Mouse (Mus musculus): ENCODE results near the gene Paf1. TPM values are rescaled to one million over a fixed set of nuclear protein-coding genes. Genes with fewer than 3 reads are reported as not detected.
A peak's percentile ranks its signal among the peaks of the same experiment; 100 is the strongest.

The Paf1 gene
- polyA plus RNA-seq, 1 experiment, result 124 TPM

- 96% methylated on average over 3 of the region's 3 CpGs for WGBS
- H3K27me3 ChIP-seq (ENCODE audit: control insufficient read depth, insufficient read depth, low read length), result no peaks in the 10 kb centered on the region
- no peak for TF ChIP-seq POLR2A (IDR thresholded peaks at IDR 0.05; ENCODE audit: borderline replicate concordance, insufficient read depth, low read length)
- H3K4me3 ChIP-seq (replicated peaks; ENCODE audit: insufficient read depth, low read depth, low read length), result no peak overlapping the region
- no peak overlapping the region for H3K27ac ChIP-seq (ENCODE audit: insufficient read depth, low read length)
- H3K4me1 ChIP-seq (ENCODE audit: control insufficient read depth, insufficient read depth, low read length), result no peaks in the 10 kb centered on the region
- DNase-seq, result no peak
Observed at GRCm38 (mm10) chr7:28390331-28390730, 2.4 kb upstream of the Paf1 start.

GRCm38 (mm10) chr7:28393272-28393951, 661 bp downstream of the Paf1 start:
- Histone ChIP-seq H3K4me1 (ENCODE audit: control insufficient read depth, insufficient read depth, low read length) (no peaks in the 10 kb centered on the region), H3K27ac (ENCODE audit: insufficient read depth, low read length) (peak overlapping the region; percentile 24), H3K27me3 (ENCODE audit: control insufficient read depth, insufficient read depth, low read length) (no peaks in the 10 kb centered on the region), H3K4me3 (replicated peaks; ENCODE audit: insufficient read depth, low read depth, low read length) (peak overlapping the region; percentile 76)
- DNase-seq, result no peak
- 4% methylated on average over 22 of the region's 22 CpGs for WGBS
- TF ChIP-seq CTCF (IDR thresholded peaks at IDR 0.05; ENCODE audit: borderline replicate concordance, insufficient read depth, low read depth, low read length) (no peak), POLR2A (IDR thresholded peaks at IDR 0.05; ENCODE audit: borderline replicate concordance, insufficient read depth, low read length) (no peak)

- no peak for DNase-seq
- Histone ChIP-seq H3K4me1 (ENCODE audit: control insufficient read depth, insufficient read depth, low read length) (no peaks in the 10 kb centered on the region), H3K27me3 (ENCODE audit: control insufficient read depth, insufficient read depth, low read length) (no peaks in the 10 kb centered on the region), H3K27ac (ENCODE audit: insufficient read depth, low read length) (no peak overlapping the region), H3K4me3 (replicated peaks; ENCODE audit: insufficient read depth, low read depth, low read length) (no peak overlapping the region)
- no peak for TF ChIP-seq POLR2A (IDR thresholded peaks at IDR 0.05; ENCODE audit: borderline replicate concordance, insufficient read depth, low read length)
- TF ChIP-seq CTCF (IDR thresholded peaks at IDR 0.05; ENCODE audit: borderline replicate concordance, insufficient read depth, low read depth, low read length), result no peak
- WGBS, result 95% methylated on average over 4 of the region's 4 CpGs
Observed at GRCm38 (mm10) chr7:28395425-28395824, 2.7 kb downstream of the Paf1 start.

GRCm38 (mm10) chr7:28398000-28398399, 5.2 kb downstream of the Paf1 start:
- DNase-seq, result no peak
- H3K4me1 ChIP-seq (ENCODE audit: control insufficient read depth, insufficient read depth, low read length), result no peaks in the 10 kb centered on the region
- TF ChIP-seq POLR2A (IDR thresholded peaks at IDR 0.05; ENCODE audit: borderline replicate concordance, insufficient read depth, low read length) (no peak), CTCF (IDR thresholded peaks at IDR 0.05; ENCODE audit: borderline replicate concordance, insufficient read depth, low read depth, low read length) (no peak)
- no peak overlapping the region for H3K27ac ChIP-seq (ENCODE audit: insufficient read depth, low read length)
- H3K27me3 ChIP-seq (ENCODE audit: control insufficient read depth, insufficient read depth, low read length), result no peaks in the 10 kb centered on the region
- no peak overlapping the region for H3K4me3 ChIP-seq (replicated peaks; ENCODE audit: insufficient read depth, low read depth, low read length)
- WGBS, result 54% methylated on average over 3 of the region's 3 CpGs

GRCm38 (mm10) chr7:28398696-28399340, 6.1 kb downstream of the Paf1 start:
- H3K4me1 ChIP-seq (ENCODE audit: control insufficient read depth, insufficient read depth, low read length), result no peaks in the 10 kb centered on the region
- TF ChIP-seq CTCF (IDR thresholded peaks at IDR 0.05; ENCODE audit: borderline replicate concordance, insufficient read depth, low read depth, low read length) (no peak), POLR2A (IDR thresholded peaks at IDR 0.05; ENCODE audit: borderline replicate concordance, insufficient read depth, low read length) (no peak)
- WGBS, result 85% methylated on average over 10 of the region's 10 CpGs
- H3K27me3 ChIP-seq (ENCODE audit: control insufficient read depth, insufficient read depth, low read length), result no peaks in the 10 kb centered on the region
- no peak for DNase-seq
- no peak overlapping the region for H3K4me3 ChIP-seq (replicated peaks; ENCODE audit: insufficient read depth, low read depth, low read length)
- H3K27ac ChIP-seq (ENCODE audit: insufficient read depth, low read length), result no peak overlapping the region

- Histone ChIP-seq H3K4me3 (replicated peaks; ENCODE audit: insufficient read depth, low read depth, low read length) (no peak overlapping the region), H3K4me1 (ENCODE audit: control insufficient read depth, insufficient read depth, low read length) (no peaks in the 10 kb centered on the region), H3K27ac (ENCODE audit: insufficient read depth, low read length) (no peak overlapping the region), H3K27me3 (ENCODE audit: control insufficient read depth, insufficient read depth, low read length) (no peaks in the 10 kb centered on the region)
- 100% methylated on average over 1 of the region's 1 CpGs for WGBS
- no peak for TF ChIP-seq CTCF (IDR thresholded peaks at IDR 0.05; ENCODE audit: borderline replicate concordance, insufficient read depth, low read depth, low read length)
- no peak for TF ChIP-seq POLR2A (IDR thresholded peaks at IDR 0.05; ENCODE audit: borderline replicate concordance, insufficient read depth, low read length)
- no peak for DNase-seq
Observed at GRCm38 (mm10) chr7:28401030-28401429, 8.3 kb downstream of the Paf1 start.

- H3K4me1 ChIP-seq (ENCODE audit: control insufficient read depth, insufficient read depth, low read length), result no peaks in the 10 kb centered on the region
- TF ChIP-seq CTCF (IDR thresholded peaks at IDR 0.05; ENCODE audit: borderline replicate concordance, insufficient read depth, low read depth, low read length) (no peak), POLR2A (IDR thresholded peaks at IDR 0.05; ENCODE audit: borderline replicate concordance, insufficient read depth, low read length) (no peak)
- no peak for DNase-seq
- WGBS, result 58% methylated on average over 3 of the region's 3 CpGs
- no peak overlapping the region for H3K27ac ChIP-seq (ENCODE audit: insufficient read depth, low read length)
- no peaks in the 10 kb centered on the region for H3K27me3 ChIP-seq (ENCODE audit: control insufficient read depth, insufficient read depth, low read length)
- no peak overlapping the region for H3K4me3 ChIP-seq (replicated peaks; ENCODE audit: insufficient read depth, low read depth, low read length)
Observed at GRCm38 (mm10) chr7:28401942-28402341, 9.2 kb downstream of the Paf1 start.

GRCm38 (mm10) chr7:28410841-28411475, 18.2 kb downstream of the Paf1 start:
- WGBS, result 60% methylated on average over 3 of the region's 3 CpGs
- TF ChIP-seq CTCF (IDR thresholded peaks at IDR 0.05; ENCODE audit: borderline replicate concordance, insufficient read depth, low read depth, low read length), result no peak
- TF ChIP-seq POLR2A (IDR thresholded peaks at IDR 0.05; ENCODE audit: borderline replicate concordance, insufficient read depth, low read length), result no peak
- peak in 1 of 2 experiments; percentile 38 for DNase-seq
- Histone ChIP-seq H3K4me1 (ENCODE audit: control insufficient read depth, insufficient read depth, low read length) (no peaks in the 10 kb centered on the region), H3K27ac (ENCODE audit: insufficient read depth, low read length) (no peak overlapping the region), H3K27me3 (ENCODE audit: control insufficient read depth, insufficient read depth, low read length) (no peaks in the 10 kb centered on the region), H3K4me3 (replicated peaks; ENCODE audit: insufficient read depth, low read depth, low read length) (no peak overlapping the region)

Data from cerebellum, adult 2 months (tissue).